ENCODE assay signal across 9 mouse cellular contexts in genomic region chr16:13733518-13734137, GRCm38 (mm10). TPM values are rescaled to one million over a fixed set of nuclear protein-coding genes. Genes with fewer than 3 reads are reported as not detected.
DNase-seq lines count a peak whose midpoint lies in the region; ATAC-seq lines count a peak whose summit lies in the region.
"Had no signal": no experiment of that assay in that cellular context is flagged by ENCODE, and none has a peak within 500 bp of the region (broad histone marks: within the 10 kb centered on the region; RNA-seq: fewer than 3 reads in every experiment).

No protein-coding gene starts in this region.

- no peak overlapping the region for H3K27ac ChIP-seq in heart, embryonic 11.5 days (ENCODE audit: low read depth, low read length)
- no peak overlapping the region for H3K27ac ChIP-seq in embryonic facial prominence, embryonic 11.5 days (replicated peaks; ENCODE audit: low read depth, low read length)
- H3K27ac ChIP-seq: neural tube, embryonic 13.5 days had no signal

- no peaks in the 10 kb centered on the region for H3K36me3 ChIP-seq in heart, embryonic 11.5 days (ENCODE audit: control insufficient read depth, insufficient read depth, low read length)
- H3K36me3 ChIP-seq in embryonic facial prominence, embryonic 11.5 days (replicated peaks; ENCODE audit: control insufficient read depth, insufficient read depth, low read depth, low read length), result no peaks in the 10 kb centered on the region
- H3K36me3 ChIP-seq: neural tube, embryonic 13.5 days had no signal

- no peak overlapping the region for H3K4me2 ChIP-seq in heart, embryonic 11.5 days
- H3K4me2 ChIP-seq in embryonic facial prominence, embryonic 11.5 days (ENCODE audit: low read depth, low read length), result no peak overlapping the region
- H3K4me2 ChIP-seq: neural tube, embryonic 13.5 days had no signal

- H3K27me3 ChIP-seq in heart, embryonic 11.5 days (ENCODE audit: control insufficient read depth, insufficient read depth, low read length), result no peaks in the 10 kb centered on the region
- no peaks in the 10 kb centered on the region for H3K27me3 ChIP-seq in embryonic facial prominence, embryonic 11.5 days (ENCODE audit: control insufficient read depth, insufficient read depth, low read length)
- H3K27me3 ChIP-seq: neural tube, embryonic 13.5 days had no signal

- H3K9ac ChIP-seq in heart, embryonic 11.5 days (ENCODE audit: low read depth, low read length), result no peak overlapping the region
- no peak overlapping the region for H3K9ac ChIP-seq in embryonic facial prominence, embryonic 11.5 days (replicated peaks; ENCODE audit: low read length)
- H3K9ac ChIP-seq: neural tube, embryonic 13.5 days had no signal

- ATAC-seq in heart, embryonic 11.5 days (replicated peaks; ENCODE audit: insufficient number of reproducible peaks, low FRiP score, low TSS enrichment), result no peak
- no peak for ATAC-seq in embryonic facial prominence, embryonic 11.5 days (replicated peaks; ENCODE audit: insufficient number of reproducible peaks, low FRiP score, low TSS enrichment, low read depth)

- peak; percentile 61 to 88 for DNase-seq in heart, adult 18-20 months
- DNase-seq in adrenal gland, postnatal 36 days, result peak; percentile 88 to 90
- peak; percentile 80 for DNase-seq in embryonic facial prominence, embryonic 11.5 days (ENCODE audit: low spot score)
- DNase-seq in heart, postnatal 36 days, result peak; percentile 73 to 82
- DNase-seq in left cerebral cortex, postnatal 10 days (ENCODE audit: extremely low spot score in 1 of 2, low spot score in 2 of 2), result peak; percentile 61 to 80
- DNase-seq in natural killer cell, adult 2 months (ENCODE audit: low spot score in 2 of 2), result peak; percentile 28 to 53
- peak; percentile 33 for DNase-seq in telencephalon, adult 2 months (ENCODE audit: low read depth, low spot score)

- WGBS in heart, embryonic 11.5 days (ENCODE audit: insufficient replicate concordance), result 19% methylated on average over 9 of the region's 9 CpGs
- WGBS in embryonic facial prominence, embryonic 11.5 days, result 25% methylated on average over 9 of the region's 9 CpGs

- H3K4me3 ChIP-seq in heart, embryonic 11.5 days (ENCODE audit: low read depth, low read length), result no peak overlapping the region
- H3K4me3 ChIP-seq in embryonic facial prominence, embryonic 11.5 days (ENCODE audit: low read depth, low read length), result no peak overlapping the region
- H3K4me3 ChIP-seq: neural tube, embryonic 13.5 days had no signal

- H3K9me3 ChIP-seq in heart, embryonic 11.5 days (replicated peaks; ENCODE audit: control insufficient read depth, low read length), result no peaks in the 10 kb centered on the region
- no peaks in the 10 kb centered on the region for H3K9me3 ChIP-seq in embryonic facial prominence, embryonic 11.5 days (replicated peaks; ENCODE audit: control insufficient read depth, low read length)
- H3K9me3 ChIP-seq: neural tube, embryonic 13.5 days had no signal

- H3K4me1 ChIP-seq in heart, embryonic 11.5 days (ENCODE audit: control insufficient read depth, insufficient read depth, low read length), result no peaks in the 10 kb centered on the region
- H3K4me1 ChIP-seq in embryonic facial prominence, embryonic 11.5 days (ENCODE audit: control insufficient read depth, insufficient read depth, low read length), result no peaks in the 10 kb centered on the region

- intact Hi-C loops in heart, postnatal 36 days (cut with DNase I), result loop anchor here (2.0 to 10.0 kb wide), 3 partner anchors 201 to 619 kb away; no protein-coding TSS in a partner anchor
- intact Hi-C loops in left cerebral cortex, postnatal 10 days (cut with DNase I), result loop anchor here (10.0 kb wide), 1 partner anchor 299 kb away; no protein-coding TSS in a partner anchor

RNA-seq across cellular contexts. Expression of gene Pla2g10, which starts 2.8 kb away (rescaled TPM):
- not detected for total RNA-seq in heart, adult 18-20 months (2021)
- polyA plus RNA-seq in heart, embryonic 11.5 days (2014; fragmentation: Nextera tagmentation; extraction: Ambion mirVana), result not detected in 2 replicates
- not detected for total RNA-seq in adrenal gland, postnatal 36 days (2021)
- polyA plus RNA-seq in embryonic facial prominence, embryonic 11.5 days (2014; fragmentation: Nextera tagmentation; extraction: Ambion mirVana), result not detected in 2 replicates
- total RNA-seq in heart, postnatal 36 days (2021), result not detected
- not detected for total RNA-seq in left cerebral cortex, postnatal 10 days (2021)

RNA-seq across cellular contexts. Expression of gene Rrn3, which starts 46.9 kb away (rescaled TPM):
- 10 to 100 TPM; 40.7 to 40.9 TPM for total RNA-seq in heart, adult 18-20 months (2021)
- 54.9 and 58.7 TPM in 2 replicates for polyA plus RNA-seq in heart, embryonic 11.5 days (2014; fragmentation: Nextera tagmentation; extraction: Ambion mirVana)
- 10 to 100 TPM; 51.4 to 54.2 TPM for total RNA-seq in adrenal gland, postnatal 36 days (2021)
- polyA plus RNA-seq in embryonic facial prominence, embryonic 11.5 days (2014; fragmentation: Nextera tagmentation; extraction: Ambion mirVana), result 80.0 and 84.3 TPM in 2 replicates
- total RNA-seq in heart, postnatal 36 days (2021), result 10 to 100 TPM; 37.9 to 40.0 TPM
- 10 to 100 TPM; 44.8 to 47.0 TPM for total RNA-seq in left cerebral cortex, postnatal 10 days (2021)

Comparison
In these comparisons a context has a peak if more than half of its experiments do, and no peak if none do; other contexts are left out.
1. DNase-seq: peak in every context shown above with its lines; median percentile 89 in adrenal gland, postnatal 36 days; 80 in embryonic facial prominence, embryonic 11.5 days; 78 in heart, postnatal 36 days; 74 in heart, adult 18-20 months; 70 in left cerebral cortex, postnatal 10 days; 40 in natural killer cell, adult 2 months; 33 in telencephalon, adult 2 months.